Mouse (Mus musculus) liver, adult 2 months (tissue): ENCODE results near the gene 4930469K13Rik.

ENCODE experiments used
- CTCF ChIP-seq: fragments of 200-500 bp; IDR thresholded peaks from 2 replicates; pipeline ENCODE4 v1.5.1; 2011; ENCODE audit warnings: low read depth, low read length, control low read depth
- POLR2A ChIP-seq: fragments of 200-500 bp; IDR thresholded peaks from 2 replicates; pipeline ENCODE4 v1.6.1; 2011; ENCODE audit warnings: low read length, control low read depth; ENCODE audit not compliant: insufficient read depth; ENCODE audit errors: extremely low read depth

GRCm38 (mm10) chr11:33962178-33962577, 136.2 kb downstream of the 4930469K13Rik start:
- no peak for TF ChIP-seq POLR2A
- no peak for TF ChIP-seq CTCF
